Mouse (Mus musculus): ENCODE data around the gene Aqp1.

The Aqp1 gene

DNA sequence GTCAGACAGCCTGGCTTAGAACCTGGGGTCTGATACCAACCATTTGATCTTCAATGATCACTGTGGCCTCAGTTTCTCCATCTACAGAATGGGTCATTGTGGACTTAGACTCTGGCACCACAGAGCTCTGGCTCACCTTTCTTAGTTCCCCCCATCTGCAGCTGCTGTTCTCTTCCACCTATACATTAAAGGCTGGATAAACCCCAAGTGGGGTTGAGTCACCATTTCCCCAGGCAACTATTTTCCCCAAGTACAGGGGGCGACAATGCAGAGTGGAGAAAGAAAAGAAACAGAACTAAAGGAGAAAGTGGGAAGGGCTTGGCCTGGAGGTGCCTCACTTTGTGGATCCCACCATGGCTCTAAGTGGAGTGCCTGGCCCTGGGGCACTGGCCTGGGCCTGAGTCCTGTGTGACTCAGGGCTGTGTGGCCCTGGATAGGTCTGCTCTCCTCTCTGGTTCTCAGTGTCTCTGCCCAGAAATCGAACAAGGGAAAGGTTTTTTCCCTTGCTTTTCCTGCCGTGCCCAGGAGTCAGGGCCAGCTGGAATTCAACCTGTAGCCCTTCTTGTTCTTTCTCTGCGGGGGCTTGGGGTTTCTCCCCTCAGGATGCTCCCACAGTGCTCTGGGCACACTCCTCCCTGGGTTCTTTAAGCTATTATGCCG lies 20.9 kb downstream of the Aqp1 start:
- no peak for DNase-seq (ENCODE audit: low spot score)

DNA sequence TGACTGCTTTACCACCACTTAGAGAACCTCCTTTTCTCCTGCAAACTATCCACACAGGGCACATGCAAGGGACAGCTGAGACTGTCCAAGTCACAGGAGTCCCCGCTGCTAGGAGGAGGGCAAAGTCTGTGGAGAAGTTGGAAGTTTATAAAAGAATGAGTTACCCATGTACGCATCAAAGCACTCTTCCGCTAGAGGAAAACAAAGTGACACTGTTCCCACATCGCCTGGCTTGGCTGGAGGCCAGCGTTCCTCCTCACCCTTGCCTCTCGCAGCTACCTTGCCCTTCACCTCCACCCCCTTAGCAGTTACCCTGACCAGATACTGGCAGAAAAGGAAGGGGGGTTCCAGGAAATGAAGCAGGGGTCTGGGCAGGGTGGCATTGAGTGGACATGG lies 21.4 kb downstream of the Aqp1 start:
- no peak for DNase-seq (ENCODE audit: low spot score)

DNA sequence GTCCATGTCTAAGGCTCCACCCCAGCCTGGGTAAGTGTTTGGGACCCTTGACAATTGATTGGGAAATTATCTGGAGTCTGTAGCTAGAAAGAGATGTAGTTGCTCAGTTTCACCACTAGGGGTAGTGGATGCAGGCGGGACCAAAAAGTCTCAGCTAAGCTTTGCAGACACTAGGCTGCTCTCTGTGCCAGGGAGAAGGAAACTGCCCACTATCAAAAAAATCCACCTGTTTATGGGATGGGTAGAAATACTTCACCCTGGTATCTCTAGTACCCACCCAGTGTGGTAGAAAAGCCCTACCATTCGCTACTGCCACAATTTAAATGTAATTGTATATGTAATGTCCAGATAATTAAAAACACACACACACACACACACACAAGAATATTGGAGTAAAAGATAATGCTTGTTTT lies 22.5 kb downstream of the Aqp1 start:
- DNase-seq (ENCODE audit: low spot score), result no peak

DNA sequence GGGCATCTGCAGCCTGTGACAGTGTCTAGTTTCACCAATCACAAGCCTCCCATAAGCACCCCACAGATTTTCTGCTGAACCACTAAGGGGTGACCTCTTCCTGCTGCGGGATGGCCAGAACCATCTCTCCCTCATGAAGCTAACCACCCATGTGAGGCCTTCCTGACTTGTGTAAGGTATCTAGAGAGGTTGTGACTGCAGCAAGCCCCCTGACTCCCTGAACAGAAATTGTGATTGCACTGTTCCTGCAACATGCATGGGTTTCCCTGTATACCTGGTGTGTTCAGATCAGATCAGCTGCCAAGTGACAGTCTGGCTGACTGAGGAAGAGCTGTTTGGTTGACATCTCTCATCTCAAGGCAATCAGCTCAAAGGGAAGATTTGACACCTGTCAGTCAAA lies 26.4 kb downstream of the Aqp1 start:
- no peak for DNase-seq (ENCODE audit: low spot score)

DNA sequence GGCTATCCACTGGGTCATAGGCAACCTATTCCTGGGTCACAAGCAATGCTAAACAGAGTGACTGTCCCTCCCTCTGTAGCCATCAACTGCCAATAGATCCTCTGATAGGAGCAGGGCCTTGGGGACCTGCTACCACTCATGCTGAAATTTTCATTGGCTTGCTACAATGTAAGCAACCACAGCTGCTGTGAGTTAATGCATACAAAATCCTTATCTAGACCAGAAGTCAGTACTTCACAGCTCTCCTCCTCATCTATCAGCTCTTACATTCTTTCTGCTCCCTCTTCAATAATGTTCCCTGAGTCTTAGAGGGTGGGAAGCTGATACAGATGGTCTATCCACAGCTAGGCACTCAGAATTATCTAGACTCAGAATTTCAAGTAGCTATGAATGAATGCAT lies 30.9 kb downstream of the Aqp1 start:
- DNase-seq (ENCODE audit: low spot score), result no peak

DNA sequence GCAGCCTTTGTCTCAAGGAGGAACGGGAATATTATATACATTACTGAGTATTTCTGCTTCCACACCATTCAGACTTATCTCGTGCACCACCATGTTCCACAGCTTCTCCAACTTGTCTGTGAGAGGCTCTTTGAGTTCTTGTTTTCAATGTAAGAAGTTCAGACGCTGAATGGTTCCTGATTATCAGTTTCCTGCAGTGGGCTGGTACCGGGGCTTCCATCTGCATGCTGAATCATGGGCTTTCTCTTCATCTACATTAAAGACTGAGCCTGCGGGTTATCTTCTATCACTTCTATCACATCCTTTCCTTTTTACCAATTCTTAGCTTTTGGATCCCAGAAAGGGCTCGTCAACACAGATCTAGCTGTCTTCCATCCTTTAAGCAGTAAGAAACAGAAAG lies 34.6 kb downstream of the Aqp1 start:
- no peak for DNase-seq (ENCODE audit: low spot score)

DNA sequence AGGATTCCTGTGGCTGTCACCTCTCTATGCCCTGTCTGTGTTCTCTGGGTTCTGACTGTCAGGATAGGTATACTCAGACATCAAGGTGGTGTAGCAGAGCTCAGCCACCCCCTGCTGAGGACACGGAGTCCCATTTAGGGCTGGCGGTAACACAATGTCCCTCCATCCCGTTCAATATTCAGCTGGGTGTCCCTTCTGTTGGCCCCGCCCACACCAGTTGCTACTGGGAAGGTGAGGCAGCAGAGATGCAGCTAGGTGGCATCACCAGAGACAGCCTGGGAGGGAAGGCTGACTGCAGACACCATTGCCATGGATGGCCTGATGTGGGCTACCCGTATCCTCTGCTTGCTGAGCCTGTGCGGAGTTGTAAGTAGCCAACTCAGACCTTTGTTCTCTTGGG lies 39.8 kb downstream of the Aqp1 start, which contains the start of gene Ghrhr:
Ghrhr (plus strand) TSS at position 220 of the 400 bp plus-strand sequence.
- DNase-seq (ENCODE audit: low spot score), result no peak

DNA sequence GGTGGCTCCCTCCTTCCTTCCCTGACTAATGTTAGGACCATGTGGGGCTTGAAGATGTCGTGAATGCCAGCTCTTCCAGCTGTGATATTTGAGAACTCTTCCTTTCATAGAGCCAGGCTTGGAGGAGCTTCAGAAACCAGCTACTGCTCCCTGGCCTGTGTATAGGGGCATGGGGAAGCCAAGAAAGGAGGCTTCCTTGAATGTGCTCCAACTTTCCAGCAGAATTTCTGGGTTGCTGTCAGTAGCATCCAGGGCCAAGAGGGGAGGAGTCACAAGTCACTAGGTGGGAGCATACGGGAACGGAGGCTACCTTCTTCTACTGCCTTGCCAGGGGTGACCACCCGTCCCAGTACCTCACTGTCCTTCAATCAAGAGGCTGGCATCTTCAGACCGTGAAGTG lies 40.3 kb downstream of the Aqp1 start:
- no peak for DNase-seq (ENCODE audit: low spot score)

DNA sequence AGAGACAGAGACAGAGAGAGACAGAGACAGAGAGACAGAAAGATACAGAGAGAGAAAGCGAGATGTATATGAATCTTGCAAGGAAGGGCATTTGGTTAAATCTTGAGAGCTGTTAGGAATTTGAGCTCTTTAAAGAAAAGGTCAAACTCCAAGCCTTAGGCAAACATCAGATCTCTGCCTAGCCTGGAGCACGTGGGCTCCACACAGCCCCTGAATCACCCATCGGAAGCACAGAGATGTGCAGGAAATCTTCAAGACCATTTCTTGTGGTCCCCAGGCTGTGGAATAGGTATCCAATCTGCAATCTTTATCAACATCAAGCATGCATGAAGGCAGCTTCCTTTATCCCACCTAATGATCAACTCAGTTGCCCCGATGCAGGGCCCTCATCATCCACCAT lies 41.2 kb downstream of the Aqp1 start:
- DNase-seq (ENCODE audit: low spot score), result no peak

DNA sequence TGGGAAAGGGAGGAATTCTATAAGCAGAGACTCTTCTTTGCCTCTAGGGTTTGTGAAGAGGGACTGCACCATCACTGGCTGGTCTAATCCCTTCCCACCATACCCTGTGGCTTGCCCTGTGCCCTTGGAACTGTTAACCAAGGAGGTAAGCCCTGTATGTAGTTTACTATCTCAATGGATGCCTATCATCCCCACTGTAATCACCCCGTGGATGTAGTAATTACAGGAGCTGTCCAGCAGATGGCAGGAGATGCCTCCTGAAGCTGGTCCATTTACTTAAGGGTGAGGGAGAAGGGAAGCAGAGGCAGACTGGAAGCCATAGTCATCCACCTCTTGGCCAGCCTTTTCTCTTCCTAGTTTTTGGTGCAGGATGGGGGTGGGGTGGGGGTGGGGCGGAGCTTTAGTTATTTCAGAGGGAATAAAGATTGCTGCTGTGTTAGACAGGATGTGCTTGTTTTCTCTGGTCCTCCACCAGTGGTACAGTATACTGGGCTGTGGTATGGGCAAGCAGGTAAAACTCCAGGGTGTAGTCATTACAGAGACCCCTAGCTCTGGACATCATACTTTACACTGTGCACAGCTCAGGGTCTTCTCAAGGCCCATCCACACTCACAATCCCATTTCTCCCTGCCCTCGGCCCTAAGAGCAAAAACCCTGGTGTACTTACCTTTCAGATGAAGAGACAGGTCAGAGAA lies 43.6 kb downstream of the Aqp1 start:
- DNase-seq (ENCODE audit: low spot score), result no peak

DNA sequence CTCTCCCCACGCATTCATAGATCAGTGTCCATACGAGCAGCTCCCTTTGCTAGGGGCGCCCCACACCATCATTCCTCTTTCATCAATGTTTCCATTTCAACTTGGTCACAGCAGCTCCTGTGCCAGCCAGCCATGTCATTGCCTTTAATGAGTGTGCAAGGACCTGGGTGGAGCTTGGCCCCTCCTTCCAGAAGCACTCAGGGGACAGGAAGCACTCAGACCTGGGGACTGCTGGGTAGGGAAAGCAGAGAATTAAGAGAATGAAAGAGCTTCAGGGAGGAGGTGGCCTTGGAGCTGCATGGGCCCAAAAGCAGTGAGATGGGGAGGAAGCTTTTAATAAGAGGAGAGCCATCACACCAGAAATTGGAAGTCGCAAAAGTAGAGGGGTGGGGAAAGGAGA lies 45.7 kb downstream of the Aqp1 start:
- no peak for DNase-seq (ENCODE audit: low spot score)

DNA sequence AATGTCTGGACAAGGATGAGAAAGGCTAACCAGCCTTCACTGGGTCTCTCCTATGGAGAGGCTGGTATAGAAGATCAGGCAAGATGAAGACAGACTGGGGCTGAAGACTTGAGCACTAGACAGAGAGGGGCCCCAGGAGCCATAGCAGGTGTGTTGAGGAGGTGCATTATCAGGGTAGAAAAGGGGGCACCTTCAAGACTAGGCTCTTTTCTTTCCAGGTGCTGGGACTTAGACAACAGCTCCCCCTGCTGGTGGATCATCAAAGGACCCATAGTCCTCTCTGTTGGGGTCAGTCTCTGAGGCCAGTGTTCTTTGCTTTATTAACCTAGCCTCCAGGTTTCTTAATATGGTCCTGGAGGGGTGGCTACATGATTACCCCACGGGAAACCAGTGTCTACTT lies 47.7 kb downstream of the Aqp1 start:
- DNase-seq (ENCODE audit: low spot score), result peak; percentile 70

DNA sequence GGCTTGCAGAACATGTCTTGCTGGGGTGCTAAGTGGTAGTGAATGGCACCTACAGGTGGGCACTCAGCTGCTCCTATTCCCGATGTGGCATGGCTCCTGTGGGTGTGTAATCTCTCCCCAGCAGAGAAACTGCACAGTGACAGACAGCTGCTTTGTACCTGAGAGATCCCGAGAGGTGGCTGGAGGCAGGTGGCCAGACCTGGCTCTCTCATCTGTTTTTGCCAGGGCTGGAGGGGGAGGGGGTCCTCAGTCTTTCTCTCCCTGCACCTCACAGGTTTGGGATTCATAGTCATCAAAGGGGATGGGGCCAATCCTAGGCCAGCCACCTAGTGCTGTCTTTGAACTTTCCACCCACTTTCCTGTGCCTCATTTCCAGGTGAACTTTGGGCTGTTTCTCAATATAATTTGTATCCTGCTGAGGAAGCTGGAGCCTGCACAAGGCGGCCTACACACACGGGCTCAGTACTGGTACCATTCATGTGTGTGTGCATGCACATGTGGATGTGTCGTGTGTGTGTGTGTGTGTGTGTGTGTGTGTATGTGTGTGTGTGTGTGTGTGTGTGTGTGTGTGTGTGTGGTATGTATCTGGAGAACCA lies 48.2 kb downstream of the Aqp1 start:
- DNase-seq (ENCODE audit: low spot score), result no peak

DNA sequence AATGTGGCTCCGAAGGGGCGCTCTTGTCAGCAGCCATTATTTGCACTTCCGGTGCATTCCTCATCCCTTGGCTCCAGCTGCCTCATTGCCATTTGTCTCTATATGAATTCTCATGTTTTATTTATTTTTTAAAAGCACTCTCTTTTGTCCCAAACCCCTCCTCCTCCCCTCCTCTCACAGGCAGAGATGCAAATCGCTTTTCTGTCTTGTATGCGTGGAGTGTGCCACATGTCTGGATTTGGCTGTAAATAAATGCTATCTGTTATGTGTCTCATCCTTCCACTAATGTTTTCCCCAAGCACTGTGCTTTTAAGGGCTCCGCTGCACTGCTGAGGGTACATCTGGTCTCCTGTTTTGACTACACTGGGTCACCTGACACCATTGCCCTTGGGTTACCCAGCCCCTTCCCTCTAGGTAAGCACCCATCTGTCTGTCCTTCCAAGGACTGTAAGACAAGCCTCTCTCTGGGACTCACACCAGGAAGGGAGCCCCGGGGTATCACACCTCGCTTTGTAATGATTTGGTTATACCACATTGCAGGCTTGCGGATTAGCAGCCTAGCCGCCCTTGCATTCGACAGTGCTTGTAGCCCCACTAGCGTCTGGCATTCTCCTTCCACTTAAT lies 52.4 kb downstream of the Aqp1 start:
- no peak for DNase-seq (ENCODE audit: low spot score)

DNA sequence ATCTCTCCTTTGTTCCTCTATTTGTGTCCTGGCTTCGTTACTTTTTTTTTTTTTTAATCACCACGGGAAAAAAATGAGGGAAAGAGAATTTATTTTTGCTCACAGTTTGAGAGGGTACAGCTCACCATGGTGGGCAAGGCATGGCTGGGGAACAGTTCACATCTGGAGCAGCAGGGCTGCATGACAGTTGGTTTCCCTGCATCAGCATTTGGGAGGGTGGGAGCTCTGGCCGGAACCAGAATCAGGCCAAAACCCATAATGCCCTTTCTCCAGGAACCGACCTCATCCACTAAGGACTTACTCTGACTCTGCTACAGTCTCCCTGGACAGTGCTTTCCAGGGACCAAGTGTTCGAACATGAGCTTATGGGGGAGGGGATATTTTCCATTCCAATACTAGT lies 53.1 kb downstream of the Aqp1 start:
- DNase-seq (ENCODE audit: low spot score), result no peak

DNA sequence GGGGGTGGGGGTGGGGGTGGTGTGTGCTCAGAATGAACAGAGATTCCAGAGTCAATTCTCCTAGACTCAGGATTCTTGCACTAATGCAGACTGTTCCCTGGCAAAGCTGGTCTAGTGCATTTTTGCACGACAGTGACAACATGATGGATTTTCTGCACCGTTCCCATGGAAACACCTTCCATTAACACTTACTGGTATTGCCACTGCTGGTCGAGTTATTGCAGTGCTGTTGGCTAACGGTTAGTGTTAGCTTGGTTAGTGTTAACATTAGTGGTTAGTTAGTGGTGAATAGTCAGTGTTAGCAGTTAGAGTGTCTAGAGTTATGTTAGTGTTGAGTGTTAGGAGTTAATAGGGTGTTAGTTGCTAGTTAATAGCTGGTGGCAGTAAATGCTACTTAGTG lies 55.6 kb downstream of the Aqp1 start:
- DNase-seq (ENCODE audit: low spot score), result no peak

DNA sequence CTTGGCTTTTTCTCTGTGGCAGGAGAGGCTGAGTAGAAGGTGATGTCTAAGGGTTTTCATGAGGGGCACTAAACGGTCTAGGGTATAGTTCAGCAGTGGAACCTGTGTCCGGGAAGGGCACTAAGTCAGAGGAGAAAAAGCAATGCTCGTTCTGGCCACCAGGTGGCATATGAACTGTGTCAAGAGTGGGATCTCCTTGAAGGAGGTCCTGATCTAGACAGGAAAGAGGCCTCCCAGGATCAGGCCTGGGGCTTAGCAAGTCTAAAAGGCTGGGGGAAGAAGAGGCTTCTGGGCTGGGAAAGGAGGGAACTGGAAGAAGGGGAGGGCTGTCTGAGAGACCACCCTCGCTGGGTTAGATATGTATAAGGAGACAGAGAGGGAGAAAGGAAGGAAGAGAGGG lies 56.2 kb downstream of the Aqp1 start:
- peak; percentile 74 for DNase-seq (ENCODE audit: low spot score)

DNA sequence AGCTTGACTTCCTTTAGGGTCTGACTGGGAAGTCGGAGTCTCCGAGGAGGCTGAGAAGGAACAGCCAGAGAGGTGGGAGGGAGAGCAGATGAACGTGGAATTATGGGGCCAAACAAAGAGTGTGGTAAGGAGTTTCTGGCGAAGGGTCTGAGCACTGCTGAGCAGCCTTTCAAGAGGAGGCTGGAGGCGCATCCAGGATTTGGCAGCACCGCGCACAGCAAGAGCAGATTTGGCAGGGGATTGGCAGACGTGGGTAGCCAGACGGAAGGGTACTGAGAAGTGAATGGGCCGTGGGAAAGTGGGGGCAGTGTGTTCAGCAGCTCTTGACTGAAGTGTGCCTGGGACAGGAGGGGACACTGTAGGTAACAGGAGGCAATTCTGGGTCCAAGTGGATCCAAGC lies 58.6 kb downstream of the Aqp1 start:
- no peak for DNase-seq (ENCODE audit: low spot score)

DNA sequence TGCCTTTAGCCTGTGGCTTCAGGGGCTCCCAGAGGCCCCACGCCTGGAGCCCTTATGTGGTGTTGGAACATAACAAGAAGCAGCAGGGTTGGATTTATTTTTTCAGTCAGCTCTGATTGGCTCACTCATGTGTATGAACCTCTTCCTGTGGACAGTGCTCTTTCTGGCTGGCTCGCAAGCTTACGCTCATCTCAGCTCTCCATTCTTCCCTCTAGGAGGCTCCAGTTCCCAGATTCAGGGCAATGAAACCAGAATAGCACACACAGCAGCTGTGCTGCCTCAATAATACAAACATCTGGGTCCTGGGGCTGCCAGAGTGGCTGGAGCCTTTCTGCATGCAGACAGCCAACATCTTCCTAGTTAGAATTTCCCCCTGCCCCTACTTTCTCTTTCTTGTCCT lies 59.9 kb downstream of the Aqp1 start:
- DNase-seq (ENCODE audit: low spot score), result no peak

DNA sequence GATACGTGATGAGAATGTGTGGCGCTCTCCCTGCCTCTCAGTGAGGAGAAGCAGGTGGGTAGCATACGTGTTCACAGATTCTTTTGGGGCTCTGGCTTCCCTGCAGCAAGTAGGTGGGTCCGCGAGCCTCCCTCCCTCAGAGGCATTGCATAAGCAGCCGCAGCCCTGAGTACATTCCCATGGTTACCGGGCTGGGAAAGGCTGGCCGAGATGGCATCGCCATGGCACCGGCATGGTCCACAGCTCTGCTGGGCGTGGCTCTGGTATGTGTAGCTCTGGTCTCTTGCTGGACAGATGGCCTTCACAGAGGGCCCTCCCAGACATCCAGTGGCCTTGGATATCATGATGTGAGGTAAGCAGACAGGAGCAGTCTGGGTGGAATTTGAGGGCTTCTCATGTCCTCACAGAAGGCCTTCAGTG lies 60.4 kb downstream of the Aqp1 start:
- DNase-seq (ENCODE audit: low spot score), result no peak
